Mouse (Mus musculus) yolk sac, embryonic 10.5 days (tissue): ENCODE measurements at regions not wholly inside any gene's neighbourhood (a gene's known extent, or its start where the extent isn't known, plus 50 kb on each side); places are given as distances from the start of the nearest gene placed in this dataset.
"Not testable (repeated sequence)": the region's sequence is repeated elsewhere in the genome, so short reads cannot be mapped to it uniquely, and the experiment has no call there.

ENCODE experiments used
- DNase-seq: peaks from one replicate; pipeline ENCODE4 v3.0.0-alpha.2; 2017; ENCODE audit warnings: low spot score

- DNase-seq: no peak
These were observed 66.6 kb upstream of the Chd2 start for GRCm38 (mm10) chr7:73608070-73608803.

GRCm38 (mm10) chr7:73607450-73608005 lies 65.9 kb upstream of the Chd2 start:
- no peak for DNase-seq

- DNase-seq: peak; percentile 93
These were observed 65.2 kb upstream of the Chd2 start for GRCm38 (mm10) chr7:73606677-73607449.

- no peak for DNase-seq
These were observed 63.0 kb upstream of the Chd2 start for GRCm38 (mm10) chr7:73604597-73604996.

- no peak for DNase-seq
These were observed 61.4 kb upstream of the Chd2 start for GRCm38 (mm10) chr7:73602815-73603551.

GRCm38 (mm10) chr7:73601336-73601735 lies 59.7 kb upstream of the Chd2 start:
- DNase-seq: no peak

- DNase-seq: no peak
These were observed 59.1 kb upstream of the Chd2 start for GRCm38 (mm10) chr7:73600776-73601175.

GRCm38 (mm10) chr7:73600003-73600385 lies 58.4 kb upstream of the Chd2 start:
- not testable (repeated sequence) for DNase-seq

- no peak for DNase-seq
These were observed 57.8 kb upstream of the Chd2 start for GRCm38 (mm10) chr7:73599354-73600002.

GRCm38 (mm10) chr7:73597968-73598367 lies 56.3 kb upstream of the Chd2 start:
- DNase-seq: no peak

GRCm38 (mm10) chr7:73596866-73597840 lies 55.5 kb upstream of the Chd2 start:
- DNase-seq: no peak

GRCm38 (mm10) chr7:73596415-73596814 lies 54.8 kb upstream of the Chd2 start:
- DNase-seq: no peak

GRCm38 (mm10) chr7:73595860-73596259 lies 54.2 kb upstream of the Chd2 start:
- DNase-seq: no peak

GRCm38 (mm10) chr7:73595140-73595825 lies 53.7 kb upstream of the Chd2 start:
- peak; percentile 94 for DNase-seq

GRCm38 (mm10) chr7:73594492-73595139 lies 53.0 kb upstream of the Chd2 start:
- DNase-seq: no peak

- no peak for DNase-seq
These were observed 52.2 kb upstream of the Chd2 start for GRCm38 (mm10) chr7:73593645-73594385.

GRCm38 (mm10) chr7:73592857-73593256 lies 51.2 kb upstream of the Chd2 start:
- no peak for DNase-seq
